Mouse (Mus musculus): Measurements from ENCODE around the gene 2810021J22Rik. TPM values are rescaled to one million over a fixed set of nuclear protein-coding genes. Genes with fewer than 3 reads are reported as not detected.

Gene 2810021J22Rik
- total RNA-seq, 2 experiments from 2014 or later, result 10.9 to 11.5 TPM

GRCm38 (mm10) chr11:58890511-58890910 lies 23.5 kb downstream of the 2810021J22Rik start:
- no peak overlapping the region for H3K4me3 ChIP-seq
- DNase-seq (ENCODE audit: extremely low spot score in 1 of 2, low spot score in 2 of 2), result no peak
- no peak for TF ChIP-seq CTCF (IDR thresholded peaks at IDR 0.05)
- intact Hi-C loops (cut with DNase I), result no loop called here
- no peak overlapping the region for H3K27ac ChIP-seq

GRCm38 (mm10) chr11:58894456-58894855 lies 27.4 kb downstream of the 2810021J22Rik start:
- no peak for DNase-seq (ENCODE audit: extremely low spot score in 1 of 2, low spot score in 2 of 2)
- TF ChIP-seq CTCF (IDR thresholded peaks at IDR 0.05), result no peak
- H3K4me3 ChIP-seq, result no peak overlapping the region
- no peak overlapping the region for H3K27ac ChIP-seq
- intact Hi-C loops (cut with DNase I), result no loop called here

- no peak for DNase-seq (ENCODE audit: extremely low spot score in 1 of 2, low spot score in 2 of 2)
- Histone ChIP-seq H3K27ac (no peak overlapping the region), H3K4me3 (no peak overlapping the region)
- intact Hi-C loops (cut with DNase I), result no loop called here
- no peak for TF ChIP-seq CTCF (IDR thresholded peaks at IDR 0.05)
Measured at GRCm38 (mm10) chr11:58897485-58897884, 30.5 kb downstream of the 2810021J22Rik start.

- no peak overlapping the region for H3K27ac ChIP-seq
- intact Hi-C loops (cut with DNase I), result no loop called here
- TF ChIP-seq CTCF (IDR thresholded peaks at IDR 0.05), result no peak
Measured at GRCm38 (mm10) chr11:58901080-58901479, 34.1 kb downstream of the 2810021J22Rik start.

GRCm38 (mm10) chr11:58903511-58904409 lies 36.7 kb downstream of the 2810021J22Rik start, which contains the start of gene Zfp39:
Gene Zfp39 (minus strand): TSS chr11:58904225.
- Histone ChIP-seq H3K4me3 (peak within 1 kb of the TSS; percentile 96), H3K27ac (peak within 1 kb of the TSS; percentile 93)
- intact Hi-C loops (cut with DNase I), result no loop called here
- DNase-seq (ENCODE audit: extremely low spot score in 1 of 2, low spot score in 2 of 2), result peak; percentile 95 to 98
- TF ChIP-seq CTCF (IDR thresholded peaks at IDR 0.05), result no peak

More at GRCm38 (mm10) chr11:58901080-58901479, 34.1 kb downstream of the 2810021J22Rik start:
- no peak overlapping the region for H3K4me3 ChIP-seq
- DNase-seq (ENCODE audit: extremely low spot score in 1 of 2, low spot score in 2 of 2), result no peak

- TF ChIP-seq CTCF (IDR thresholded peaks at IDR 0.05), result no peak
Measured at GRCm38 (mm10) chr11:58904410-58904718, 37.3 kb downstream of the 2810021J22Rik start.

GRCm38 (mm10) chr11:58904838-58905237 lies 37.8 kb downstream of the 2810021J22Rik start:
- TF ChIP-seq CTCF (IDR thresholded peaks at IDR 0.05), result no peak
- intact Hi-C loops (cut with DNase I), result no loop called here
- Histone ChIP-seq H3K27ac (no peak overlapping the region), H3K4me3 (no peak overlapping the region)
- no peak for DNase-seq (ENCODE audit: extremely low spot score in 1 of 2, low spot score in 2 of 2)

More at GRCm38 (mm10) chr11:58904410-58904718, 37.3 kb downstream of the 2810021J22Rik start:
- H3K4me3 ChIP-seq, result peak overlapping the region; percentile 96
- no peak for DNase-seq (ENCODE audit: extremely low spot score in 1 of 2, low spot score in 2 of 2)
- peak overlapping the region; percentile 81 for H3K27ac ChIP-seq
- intact Hi-C loops (cut with DNase I), result no loop called here

GRCm38 (mm10) chr11:58913776-58914175 lies 46.8 kb downstream of the 2810021J22Rik start:
- no peak overlapping the region for H3K4me3 ChIP-seq
- no peak overlapping the region for H3K27ac ChIP-seq
- intact Hi-C loops (cut with DNase I), result no loop called here
- DNase-seq (ENCODE audit: extremely low spot score in 1 of 2, low spot score in 2 of 2), result no peak
- no peak for TF ChIP-seq CTCF (IDR thresholded peaks at IDR 0.05)

- H3K27ac ChIP-seq, result no peak overlapping the region
- intact Hi-C loops (cut with DNase I), result loop anchor here (5.0 kb wide), 1 partner anchor 383 kb away; no protein-coding TSS in a partner anchor
Measured at GRCm38 (mm10) chr11:58914461-58915028, 47.5 kb downstream of the 2810021J22Rik start.

GRCm38 (mm10) chr11:58916879-58917744 lies 50.1 kb downstream of the 2810021J22Rik start:
- H3K27ac ChIP-seq, result no peak overlapping the region
- peak; percentile 59 for TF ChIP-seq CTCF (IDR thresholded peaks at IDR 0.05)
- H3K4me3 ChIP-seq, result no peak overlapping the region
- intact Hi-C loops (cut with DNase I), result loop anchor here (5.0 kb wide), 1 partner anchor 380 kb away; no protein-coding TSS in a partner anchor
- DNase-seq (ENCODE audit: extremely low spot score in 1 of 2, low spot score in 2 of 2), result no peak

More at GRCm38 (mm10) chr11:58914461-58915028, 47.5 kb downstream of the 2810021J22Rik start:
- H3K4me3 ChIP-seq, result peak overlapping the region; percentile 14; the same call in 1 of the 2 replicates
- peak; percentile 85 for TF ChIP-seq CTCF (IDR thresholded peaks at IDR 0.05)
- DNase-seq (ENCODE audit: extremely low spot score in 1 of 2, low spot score in 2 of 2), result no peak

- no peak for TF ChIP-seq CTCF (IDR thresholded peaks at IDR 0.05)
- intact Hi-C loops (cut with DNase I), result loop anchor here (5.0 kb wide), 1 partner anchor 379 kb away; no protein-coding TSS in a partner anchor
- Histone ChIP-seq H3K4me3 (no peak within 1 kb of the TSS), H3K27ac (no peak within 1 kb of the TSS)
- no peak for DNase-seq (ENCODE audit: extremely low spot score in 1 of 2, low spot score in 2 of 2)
Measured at GRCm38 (mm10) chr11:58917745-58918366, 50.8 kb downstream of the 2810021J22Rik start, which contains the start of gene Btnl10. Gene Btnl10 (plus strand): TSS chr11:58917908.

All from left cerebral cortex, adult 2 months (tissue).